In genomic region chr7:34389277-34390085, GRCm38 (mm10) we compare ENCODE assay signal across 8 mouse cellular contexts. TPM values are rescaled to one million over a fixed set of nuclear protein-coding genes. Genes with fewer than 3 reads are reported as not detected.
A peak's percentile ranks its signal among the peaks of the same experiment; 100 is the strongest.
DNase-seq lines count a peak whose midpoint lies in the region; ATAC-seq and TF ChIP-seq lines count a peak whose summit lies in the region.

No protein-coding gene starts in this region.

- peak; percentile 100 for TF ChIP-seq POLR2A in thymus, adult 2 months (IDR thresholded peaks at IDR 0.05; ENCODE audit: control insufficient read depth, extremely low read depth, insufficient read depth, low read length, poor library complexity)

- H3K4me3 ChIP-seq in hindbrain, embryonic 11.5 days (ENCODE audit: low read depth, low read length), result peak overlapping the region; percentile 98
- H3K4me3 ChIP-seq in lung, embryonic 16.5 days (ENCODE audit: low read length), result peak overlapping the region; percentile 94
- peak overlapping the region; percentile 60 for H3K4me3 ChIP-seq in thymus, adult 2 months (ENCODE audit: control insufficient read depth, insufficient read depth, low read length)

- H3K27ac ChIP-seq in hindbrain, embryonic 11.5 days (ENCODE audit: low read depth, low read length), result peak overlapping the region; percentile 98
- peak overlapping the region; percentile 96 for H3K27ac ChIP-seq in lung, embryonic 16.5 days (ENCODE audit: low read length)
- H3K27ac ChIP-seq in thymus, adult 2 months (ENCODE audit: control insufficient read depth, insufficient read depth, low read length), result peak overlapping the region; percentile 98

- under 1% methylated on average over 63 of the region's 100 CpGs for WGBS in hindbrain, embryonic 11.5 days
- under 1% methylated on average over 70 of the region's 100 CpGs for WGBS in lung, embryonic 16.5 days
- WGBS in thymus, adult 2 months, result under 1% methylated on average over 79 of the region's 100 CpGs

- H3K9me3 ChIP-seq in hindbrain, embryonic 11.5 days (ENCODE audit: control insufficient read depth, low read length), result no peaks in the 10 kb centered on the region
- no peaks in the 10 kb centered on the region for H3K9me3 ChIP-seq in lung, embryonic 16.5 days (ENCODE audit: control insufficient read depth, low read length)

- ATAC-seq in hindbrain, embryonic 11.5 days (ENCODE audit: low FRiP score), result peak; percentile 94
- ATAC-seq in lung, embryonic 16.5 days (ENCODE audit: low read depth), result peak; percentile 92

- H3K4me2 ChIP-seq in hindbrain, embryonic 11.5 days (replicated peaks; ENCODE audit: low read depth, low read length), result peak overlapping the region; percentile 63
- peak overlapping the region; percentile 89 for H3K4me2 ChIP-seq in lung, embryonic 16.5 days (ENCODE audit: low read depth, low read length)

- peak overlapping the region; percentile 99 for H3K9ac ChIP-seq in hindbrain, embryonic 11.5 days (ENCODE audit: low read depth, low read length)
- H3K9ac ChIP-seq in lung, embryonic 16.5 days (ENCODE audit: low read length), result peak overlapping the region; percentile 99

- H3K27me3 ChIP-seq in hindbrain, embryonic 11.5 days (ENCODE audit: control insufficient read depth, insufficient read depth, low read length), result no peaks in the 10 kb centered on the region
- no peaks in the 10 kb centered on the region for H3K27me3 ChIP-seq in lung, embryonic 16.5 days (ENCODE audit: control insufficient read depth, insufficient read depth, low read depth, low read length)
- H3K27me3 ChIP-seq in thymus, adult 2 months (ENCODE audit: control insufficient read depth, insufficient read depth, low read length), result no peaks in the 10 kb centered on the region

- peak; percentile 97 for DNase-seq in NIH3T3 (ENCODE audit: low read depth)
- peak; percentile 94 for DNase-seq in cerebellum, adult 9-11 months
- peak; percentile 78 to 91 for DNase-seq in frontal cortex, adult 2 months (ENCODE audit: extremely low spot score in 1 of 2, low spot score in 1 of 2)
- peak; percentile 95 for DNase-seq in hindbrain, embryonic 11.5 days (ENCODE audit: low spot score)
- DNase-seq in layer of hippocampus, adult 9-11 months, result peak; percentile 93
- peak; percentile 86 for DNase-seq in ovary, adult 18-20 months (ENCODE audit: low spot score)
- peak; percentile 92 for DNase-seq in thymus, adult 2 months

- TF ChIP-seq CTCF in thymus, adult 2 months (IDR thresholded peaks at IDR 0.05; ENCODE audit: borderline replicate concordance, control insufficient read depth, extremely low read depth, insufficient read depth, low read length, poor library complexity), result no peak

- no peaks in the 10 kb centered on the region for H3K36me3 ChIP-seq in hindbrain, embryonic 11.5 days (ENCODE audit: control insufficient read depth, insufficient read depth, low read length)
- no peaks in the 10 kb centered on the region for H3K36me3 ChIP-seq in lung, embryonic 16.5 days (ENCODE audit: control insufficient read depth, insufficient read depth, low read length)
- H3K36me3 ChIP-seq in thymus, adult 2 months (ENCODE audit: control insufficient read depth, insufficient read depth, low read length), result 0 out of 2 replicates have a peak, but pooled peaks cover 4% of the 10 kb centered on the region

- H3K4me1 ChIP-seq in hindbrain, embryonic 11.5 days (replicated peaks; ENCODE audit: control insufficient read depth, insufficient read depth, low read length), result 0 out of 2 replicates have a peak, but pooled peaks cover 3% of the 10 kb centered on the region
- H3K4me1 ChIP-seq in lung, embryonic 16.5 days (replicated peaks; ENCODE audit: control insufficient read depth, insufficient read depth, low read length), result peaks cover 26% of the 10 kb centered on the region
- H3K4me1 ChIP-seq in thymus, adult 2 months (replicated peaks; ENCODE audit: control insufficient read depth, insufficient read depth, low read length), result peaks cover 10% of the 10 kb centered on the region

RNA-seq across cellular contexts. Expression of gene Lsm14a, which starts 3.6 kb away (rescaled TPM):
- 49.2 and 49.5 TPM in 2 replicates for polyA plus RNA-seq in frontal cortex, adult 2 months (2012; rRNA removed)
- polyA plus RNA-seq in hindbrain, embryonic 11.5 days (2014; fragmentation: Nextera tagmentation; extraction: Ambion mirVana), result 67.8 and 68.1 TPM in 2 replicates
- polyA plus RNA-seq in lung, embryonic 16.5 days (2015; fragmentation: Nextera tagmentation; extraction: Ambion mirVana), result 88.7 and 92.0 TPM in 2 replicates
- polyA plus RNA-seq in thymus, adult 2 months (2012; rRNA removed), result 90.8 and 92.4 TPM in 2 replicates

Comparison
In these comparisons a context has a peak if more than half of its experiments do, and no peak if none do; other contexts are left out.
1. Peak in every context shown above with its lines: DNase-seq, ATAC-seq, H3K4me3 ChIP-seq and H3K27ac ChIP-seq.